1 mouse cellular context compared by ENCODE assay signal in the genomic region with DNA sequence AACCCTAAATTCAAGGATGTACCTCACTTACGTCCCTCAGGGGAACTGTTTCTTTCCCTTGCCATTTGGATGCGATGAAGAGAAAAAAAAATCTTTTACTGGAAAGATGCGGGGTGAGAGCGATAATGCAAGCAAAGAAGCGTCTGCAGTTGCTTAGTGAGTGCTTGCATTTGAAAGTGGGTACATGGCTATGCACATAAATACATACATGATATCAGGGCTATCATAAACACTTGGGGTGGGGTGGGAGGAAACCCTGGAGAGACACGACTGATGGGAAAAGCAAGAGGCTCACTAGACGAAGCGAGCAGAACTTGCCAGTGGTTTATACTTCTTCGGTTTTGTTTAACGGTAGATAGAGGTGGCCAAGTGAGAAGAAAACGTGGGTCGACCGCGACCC.
TF ChIP-seq lines count a peak whose summit lies in the region.

A gene (plus strand): TSS at position 301 of the 400 bp plus-strand sequence.

TF ChIP-seq in CH12.LX, 34 proteins besides CTCF, POLR2A, EP300 and RAD21 (continued from another document):
- TF ChIP-seq E2F4 (IDR thresholded peaks at IDR 0.05; ENCODE audit: insufficient replicate concordance, low read depth, low read length) (no peak), ZKSCAN1 (IDR thresholded peaks at IDR 0.05; ENCODE audit: borderline replicate concordance, low read depth, low read length) (no peak), MAX (IDR thresholded peaks at IDR 0.05; ENCODE audit: low read length) (no peak), ZMIZ1 (IDR thresholded peaks at IDR 0.05; ENCODE audit: low read depth, low read length) (no peak), USF2 (conservative IDR thresholded peaks at IDR 0.05; ENCODE audit: low read depth, low read length) (no peak), ELF1 (IDR thresholded peaks at IDR 0.05; ENCODE audit: low read depth, low read length) (no peak), JUN (IDR thresholded peaks at IDR 0.05; ENCODE audit: insufficient read depth, low read depth, low read length) (no peak)
